Mouse (Mus musculus): ENCODE results near the gene Cntnap2. TPM values are rescaled to one million over a fixed set of nuclear protein-coding genes. Genes with fewer than 3 reads are reported as not detected.
"Not testable (repeated sequence)": the region's sequence is repeated elsewhere in the genome, so short reads cannot be mapped to it uniquely, and the experiment has no call there.

Gene Cntnap2
- total RNA-seq, 2 experiments from 2014 or later = 7.0 to 7.6 TPM

GRCm38 (mm10) chr6:47175356-47176156 lies 2116.4 kb downstream of the Cntnap2 start:
- not testable (repeated sequence) for DNase-seq

GRCm38 (mm10) chr6:47176157-47176555 lies 2117.0 kb downstream of the Cntnap2 start:
- not testable (repeated sequence) for DNase-seq

- DNase-seq = not testable (repeated sequence)
Observed at GRCm38 (mm10) chr6:47181372-47181771, 2122.2 kb downstream of the Cntnap2 start.

- DNase-seq = no peak
Observed at GRCm38 (mm10) chr6:47182252-47182651, 2123.1 kb downstream of the Cntnap2 start.

GRCm38 (mm10) chr6:47182756-47183155 lies 2123.6 kb downstream of the Cntnap2 start:
- no peak for DNase-seq

GRCm38 (mm10) chr6:47183850-47184249 lies 2124.7 kb downstream of the Cntnap2 start:
- DNase-seq = not testable (repeated sequence)

GRCm38 (mm10) chr6:47188193-47188592 lies 2129.0 kb downstream of the Cntnap2 start:
- no peak for DNase-seq

- DNase-seq = not testable (repeated sequence)
Observed at GRCm38 (mm10) chr6:47188596-47188995, 2129.4 kb downstream of the Cntnap2 start.

- DNase-seq = no peak
Observed at GRCm38 (mm10) chr6:47190282-47190681, 2131.1 kb downstream of the Cntnap2 start.

- DNase-seq = no peak
Observed at GRCm38 (mm10) chr6:47191277-47191800, 2132.2 kb downstream of the Cntnap2 start.

GRCm38 (mm10) chr6:47191940-47192339 lies 2132.8 kb downstream of the Cntnap2 start:
- no peak for DNase-seq

GRCm38 (mm10) chr6:47192478-47192877 lies 2133.3 kb downstream of the Cntnap2 start:
- no peak for DNase-seq

- DNase-seq = no peak
Observed at GRCm38 (mm10) chr6:47197570-47197969, 2138.4 kb downstream of the Cntnap2 start.

- DNase-seq = no peak
Observed at GRCm38 (mm10) chr6:47200671-47201070, 2141.5 kb downstream of the Cntnap2 start.

- no peak for DNase-seq
Observed at GRCm38 (mm10) chr6:47208031-47208430, 2148.9 kb downstream of the Cntnap2 start.

GRCm38 (mm10) chr6:47214731-47215130 lies 2155.6 kb downstream of the Cntnap2 start:
- no peak for DNase-seq

- DNase-seq = peak; percentile 12
Observed at GRCm38 (mm10) chr6:47223578-47223977, 2164.4 kb downstream of the Cntnap2 start.

GRCm38 (mm10) chr6:47225391-47225790 lies 2166.2 kb downstream of the Cntnap2 start:
- not testable (repeated sequence) for DNase-seq

- no peak for DNase-seq
Observed at GRCm38 (mm10) chr6:47227601-47228000, 2168.4 kb downstream of the Cntnap2 start.

GRCm38 (mm10) chr6:47228676-47229317 lies 2169.6 kb downstream of the Cntnap2 start:
- DNase-seq = no peak

- DNase-seq = no peak
Observed at GRCm38 (mm10) chr6:47231513-47231912, 2172.4 kb downstream of the Cntnap2 start.

GRCm38 (mm10) chr6:47239376-47239921 lies 2180.3 kb downstream of the Cntnap2 start:
- DNase-seq = no peak

- DNase-seq = no peak
Observed at GRCm38 (mm10) chr6:47241379-47241778, 2182.2 kb downstream of the Cntnap2 start.
